Mouse (Mus musculus): ENCODE data around the gene Golgb1. TPM values are rescaled to one million over a fixed set of nuclear protein-coding genes. Genes with fewer than 3 reads are reported as not detected.

Golgb1 gene
- polyA plus RNA-seq, 1 experiment = 36.2 TPM

GRCm38 (mm10) chr16:36925797-36926196 is 50.9 kb downstream of the Golgb1 start:
- no peak for DNase-seq
- H3K4me3 ChIP-seq (ENCODE audit: insufficient read depth, low read depth, low read length) = no peak overlapping the region
- TF ChIP-seq POLR2A (IDR thresholded peaks at IDR 0.05; ENCODE audit: low read depth, low read length) = no peak
- no peak for TF ChIP-seq CTCF (conservative IDR thresholded peaks at IDR 0.05; ENCODE audit: insufficient read depth, insufficient read length, low read depth, low read length)
- H3K4me1 ChIP-seq (ENCODE audit: control insufficient read depth, insufficient read depth, low read length) = no peaks in the 10 kb centered on the region
- 82% methylated on average over 6 of the region's 6 CpGs for WGBS
- no peaks in the 10 kb centered on the region for H3K27me3 ChIP-seq (replicated peaks; ENCODE audit: control insufficient read depth, insufficient read depth, low read length)
- no peaks in the 10 kb centered on the region; the same call in none of the 2 replicates for H3K36me3 ChIP-seq (ENCODE audit: control insufficient read depth, insufficient read depth, low read length)
- no peak overlapping the region for H3K27ac ChIP-seq (ENCODE audit: insufficient read depth, low read depth, low read length)

GRCm38 (mm10) chr16:36926514-36927447 is 51.8 kb downstream of the Golgb1 start:
- no peak for DNase-seq
- Histone ChIP-seq H3K4me1 (ENCODE audit: control insufficient read depth, insufficient read depth, low read length) (no peaks in the 10 kb centered on the region), H3K27me3 (replicated peaks; ENCODE audit: control insufficient read depth, insufficient read depth, low read length) (no peaks in the 10 kb centered on the region), H3K4me3 (ENCODE audit: insufficient read depth, low read depth, low read length) (no peak overlapping the region), H3K27ac (ENCODE audit: insufficient read depth, low read depth, low read length) (no peak overlapping the region), H3K36me3 (ENCODE audit: control insufficient read depth, insufficient read depth, low read length) (no peaks in the 10 kb centered on the region; the same call in none of the 2 replicates)
- 92% methylated on average over 10 of the region's 10 CpGs for WGBS
- TF ChIP-seq POLR2A (IDR thresholded peaks at IDR 0.05; ENCODE audit: low read depth, low read length) (no peak), CTCF (conservative IDR thresholded peaks at IDR 0.05; ENCODE audit: insufficient read depth, insufficient read length, low read depth, low read length) (no peak)

DNA sequence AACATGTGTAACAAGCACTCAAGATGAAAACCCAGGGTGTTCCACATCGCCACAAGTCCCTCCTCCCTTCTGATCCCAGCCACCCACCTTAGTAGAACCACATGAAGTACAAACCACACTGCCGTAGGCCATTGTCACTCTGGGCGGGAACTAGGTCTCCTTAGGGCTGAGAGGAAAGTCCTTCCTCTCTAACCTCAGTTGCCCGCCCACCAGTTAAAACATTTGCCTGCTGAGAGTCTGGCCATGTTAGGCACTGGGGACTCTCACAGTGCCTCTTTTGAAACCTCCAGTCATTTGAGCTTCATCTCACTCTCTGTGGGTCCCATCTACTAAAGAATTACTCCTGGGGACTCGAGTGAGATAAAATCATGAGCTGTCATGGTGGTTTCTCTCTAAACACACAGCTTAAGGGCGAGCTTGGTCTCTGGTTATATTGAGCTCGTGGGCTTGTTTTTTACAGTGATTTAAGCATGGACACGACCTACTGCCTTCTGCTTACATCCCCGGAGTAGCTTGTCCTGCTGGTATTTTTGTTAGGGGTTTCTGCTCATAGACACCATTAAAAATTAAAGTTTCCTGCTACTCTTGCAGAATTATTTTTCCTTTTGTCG is 52.7 kb downstream of the Golgb1 start:
- WGBS = 85% methylated on average over 10 of the region's 10 CpGs
- H3K27ac ChIP-seq (ENCODE audit: insufficient read depth, low read depth, low read length) = no peak overlapping the region
- no peaks in the 10 kb centered on the region; the same call in none of the 2 replicates for H3K36me3 ChIP-seq (ENCODE audit: control insufficient read depth, insufficient read depth, low read length)
- H3K4me3 ChIP-seq (ENCODE audit: insufficient read depth, low read depth, low read length) = no peak overlapping the region
- TF ChIP-seq POLR2A (IDR thresholded peaks at IDR 0.05; ENCODE audit: low read depth, low read length) (no peak), CTCF (conservative IDR thresholded peaks at IDR 0.05; ENCODE audit: insufficient read depth, insufficient read length, low read depth, low read length) (no peak)
- no peaks in the 10 kb centered on the region for H3K4me1 ChIP-seq (ENCODE audit: control insufficient read depth, insufficient read depth, low read length)
- DNase-seq = no peak
- no peaks in the 10 kb centered on the region for H3K27me3 ChIP-seq (replicated peaks; ENCODE audit: control insufficient read depth, insufficient read depth, low read length)

DNA sequence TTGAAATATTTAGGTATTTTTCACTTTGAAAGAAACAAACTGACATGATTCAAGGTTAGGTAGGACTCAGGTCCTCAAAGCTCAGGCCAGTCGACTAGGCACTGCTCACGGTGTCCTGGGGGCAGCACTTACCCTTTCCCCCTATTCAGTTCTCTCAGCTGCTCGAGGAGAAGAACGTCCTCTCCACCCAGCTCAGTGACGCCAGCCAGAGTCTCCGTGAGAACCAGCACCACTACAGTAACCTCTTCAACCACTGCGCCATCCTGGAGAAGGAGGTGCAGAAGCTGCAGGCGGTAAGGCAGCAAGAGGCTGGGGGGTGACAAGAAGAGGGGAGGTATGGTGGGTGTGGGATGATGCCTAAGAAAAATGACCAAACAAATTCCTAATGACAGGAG is 53.2 kb downstream of the Golgb1 start:
- Histone ChIP-seq H3K27ac (ENCODE audit: insufficient read depth, low read depth, low read length) (no peak overlapping the region), H3K4me1 (ENCODE audit: control insufficient read depth, insufficient read depth, low read length) (no peaks in the 10 kb centered on the region), H3K36me3 (ENCODE audit: control insufficient read depth, insufficient read depth, low read length) (no peaks in the 10 kb centered on the region; the same call in none of the 2 replicates), H3K27me3 (replicated peaks; ENCODE audit: control insufficient read depth, insufficient read depth, low read length) (no peaks in the 10 kb centered on the region), H3K4me3 (ENCODE audit: insufficient read depth, low read depth, low read length) (no peak overlapping the region)
- TF ChIP-seq CTCF (conservative IDR thresholded peaks at IDR 0.05; ENCODE audit: insufficient read depth, insufficient read length, low read depth, low read length) (no peak), POLR2A (IDR thresholded peaks at IDR 0.05; ENCODE audit: low read depth, low read length) (no peak)
- 93% methylated on average over 8 of the region's 8 CpGs for WGBS
- DNase-seq = no peak

DNA sequence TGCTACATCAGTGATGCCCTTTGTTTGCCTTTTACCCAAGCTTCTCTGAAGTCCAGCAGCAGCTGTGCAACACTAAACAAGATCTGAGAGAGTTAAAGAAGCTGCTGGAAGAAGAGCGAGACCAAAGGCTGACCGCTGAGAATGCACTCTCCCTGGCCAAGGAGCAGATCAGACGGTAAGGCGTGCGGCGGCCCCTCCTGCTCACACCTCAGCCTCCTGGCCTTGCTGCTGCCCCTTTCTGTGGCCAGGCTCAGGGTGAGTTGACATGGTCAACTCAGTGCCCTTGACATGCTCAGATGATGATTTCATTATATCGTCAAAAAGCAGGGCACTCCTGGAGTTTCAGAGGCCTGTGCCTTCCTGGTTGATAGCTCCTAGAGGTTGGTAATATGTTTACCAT is 54.3 kb downstream of the Golgb1 start:
- TF ChIP-seq CTCF (conservative IDR thresholded peaks at IDR 0.05; ENCODE audit: insufficient read depth, insufficient read length, low read depth, low read length) (no peak), POLR2A (IDR thresholded peaks at IDR 0.05; ENCODE audit: low read depth, low read length) (no peak)
- no peak overlapping the region for H3K4me3 ChIP-seq (ENCODE audit: insufficient read depth, low read depth, low read length)
- no peak overlapping the region for H3K27ac ChIP-seq (ENCODE audit: insufficient read depth, low read depth, low read length)
- 83% methylated on average over 7 of the region's 7 CpGs for WGBS
- no peak for DNase-seq
- H3K36me3 ChIP-seq (ENCODE audit: control insufficient read depth, insufficient read depth, low read length) = no peaks in the 10 kb centered on the region; the same call in none of the 2 replicates
- H3K27me3 ChIP-seq (replicated peaks; ENCODE audit: control insufficient read depth, insufficient read depth, low read length) = no peaks in the 10 kb centered on the region
- H3K4me1 ChIP-seq (ENCODE audit: control insufficient read depth, insufficient read depth, low read length) = peaks cover 4% of the 10 kb centered on the region; the same call in 1 of the 2 replicates

DNA sequence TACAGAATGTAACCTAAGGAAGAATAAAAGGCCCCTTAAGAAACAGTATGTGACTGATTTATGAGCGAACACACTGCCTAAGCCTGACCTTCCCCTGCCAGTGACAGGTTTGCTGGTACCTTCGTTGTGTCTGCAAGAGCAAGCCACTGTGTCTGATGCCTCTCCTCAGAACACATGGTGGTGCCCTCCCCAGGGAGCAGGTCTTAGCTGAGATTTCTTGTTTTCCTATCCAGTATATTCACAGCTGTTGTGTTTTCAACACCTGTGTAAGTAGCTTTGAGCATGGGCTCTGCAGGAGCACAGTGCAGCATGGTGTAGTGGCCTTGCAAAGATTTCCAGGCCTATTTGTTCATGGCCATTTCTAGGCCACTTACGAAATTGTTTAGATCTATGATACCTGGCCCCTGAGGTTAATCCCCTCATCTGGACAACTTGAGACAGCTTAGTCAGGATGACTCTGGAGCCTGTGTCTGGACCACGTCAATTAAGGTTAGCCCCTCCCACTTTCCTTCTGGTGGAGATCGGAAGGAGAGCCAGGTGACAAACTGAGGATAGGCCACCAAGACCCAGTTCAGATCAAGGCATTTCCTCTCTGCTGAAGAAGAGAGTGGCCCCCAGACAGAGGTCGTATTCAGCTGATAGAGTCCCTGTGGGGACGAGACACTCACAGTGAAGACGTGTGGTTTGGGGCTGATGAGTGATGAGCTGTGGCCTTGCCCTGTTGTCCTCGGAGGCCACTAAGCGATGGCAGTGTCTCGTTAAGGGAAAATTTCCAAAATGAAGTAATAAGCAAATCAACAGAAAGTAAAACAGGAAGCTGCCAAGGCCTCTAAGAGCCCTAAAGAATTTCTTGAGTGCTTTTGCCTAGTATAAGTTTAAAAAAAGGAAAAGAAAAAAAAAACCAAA is 55.5 kb downstream of the Golgb1 start:
- Histone ChIP-seq H3K4me1 (ENCODE audit: control insufficient read depth, insufficient read depth, low read length) (peaks cover 6% of the 10 kb centered on the region; the same call in 1 of the 2 replicates), H3K4me3 (ENCODE audit: insufficient read depth, low read depth, low read length) (no peak overlapping the region), H3K27ac (ENCODE audit: insufficient read depth, low read depth, low read length) (no peak overlapping the region), H3K27me3 (replicated peaks; ENCODE audit: control insufficient read depth, insufficient read depth, low read length) (no peaks in the 10 kb centered on the region), H3K36me3 (ENCODE audit: control insufficient read depth, insufficient read depth, low read length) (no peaks in the 10 kb centered on the region; the same call in none of the 2 replicates)
- WGBS = 75% methylated on average over 11 of the region's 11 CpGs
- DNase-seq = no peak
- TF ChIP-seq POLR2A (IDR thresholded peaks at IDR 0.05; ENCODE audit: low read depth, low read length) (no peak), CTCF (conservative IDR thresholded peaks at IDR 0.05; ENCODE audit: insufficient read depth, insufficient read length, low read depth, low read length) (no peak)

All from kidney, adult 2 months (tissue).